Mouse (Mus musculus) gastrocnemius, postnatal 14 days (tissue): ENCODE measurements around the gene Fgfr2. TPM values are rescaled to one million over a fixed set of nuclear protein-coding genes. Genes with fewer than 3 reads are reported as not detected.
A peak's percentile ranks its signal among the peaks of the same experiment; 100 is the strongest.

Experiments used
- DNase-seq: peaks from one replicate; pipeline ENCODE4 v3.0.0; 2021; ENCODE audit warnings: mixed read lengths
- intact Hi-C: fragments of 180-260 bp; cut with DNase I; formaldehyde crosslinking; loops from one replicate; pipeline ENCODE4 v1.15.1; 2025; ENCODE audit warnings: low total_unique reads
- total RNA-seq, 2 experiments: library from RNA; stranded (reverse); gene quantifications; 2 replicates each; pipeline ENCODE4 v1.2.3; 2021

Fgfr2 gene
- total RNA-seq, 2 experiments from 2014 or later = 1.2 to 1.8 TPM

DNA sequence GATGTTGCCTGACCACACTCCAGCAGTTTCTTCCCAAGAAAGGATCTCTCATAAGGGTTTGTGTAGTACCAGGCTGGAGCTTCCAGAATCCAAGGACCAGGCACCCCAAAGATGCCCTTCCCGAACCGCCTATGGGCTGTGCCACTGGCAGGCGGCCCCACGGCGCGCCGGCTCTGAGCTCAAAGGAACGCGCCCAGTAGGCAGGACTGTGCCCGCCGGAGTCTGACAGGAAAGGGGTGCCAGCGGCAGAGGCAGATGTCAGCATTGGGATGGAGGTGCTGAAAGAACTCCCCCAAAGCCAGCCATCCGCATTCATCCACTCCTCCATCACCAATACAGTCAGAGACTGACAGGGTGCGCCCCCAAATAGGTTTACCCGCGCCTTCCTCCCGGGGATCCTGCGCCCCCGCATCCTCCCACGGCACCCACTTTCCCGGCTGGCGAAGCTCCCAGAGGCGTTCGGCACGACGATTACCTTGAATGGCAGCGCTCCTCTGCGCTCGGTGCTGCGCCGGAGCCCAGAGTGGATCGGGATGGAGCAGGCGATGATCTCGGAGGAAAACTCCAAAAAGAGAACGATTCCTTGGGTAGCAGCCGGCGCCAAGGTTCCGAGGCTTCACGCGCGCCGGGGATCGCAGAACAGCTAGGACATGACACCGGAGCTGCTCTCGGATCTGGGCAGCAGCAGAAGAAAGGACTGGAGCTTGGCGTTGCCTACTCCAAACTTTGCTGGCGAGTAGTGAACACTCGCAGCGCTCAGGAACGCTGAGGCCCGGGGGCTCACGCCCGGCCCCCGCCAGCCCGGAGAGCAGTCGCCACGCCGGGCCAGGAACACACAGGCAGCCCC, 2857.6 kb downstream of the Fgfr2 start:
- intact Hi-C loops = no loop called here
- peak; percentile 17 for DNase-seq

DNA sequence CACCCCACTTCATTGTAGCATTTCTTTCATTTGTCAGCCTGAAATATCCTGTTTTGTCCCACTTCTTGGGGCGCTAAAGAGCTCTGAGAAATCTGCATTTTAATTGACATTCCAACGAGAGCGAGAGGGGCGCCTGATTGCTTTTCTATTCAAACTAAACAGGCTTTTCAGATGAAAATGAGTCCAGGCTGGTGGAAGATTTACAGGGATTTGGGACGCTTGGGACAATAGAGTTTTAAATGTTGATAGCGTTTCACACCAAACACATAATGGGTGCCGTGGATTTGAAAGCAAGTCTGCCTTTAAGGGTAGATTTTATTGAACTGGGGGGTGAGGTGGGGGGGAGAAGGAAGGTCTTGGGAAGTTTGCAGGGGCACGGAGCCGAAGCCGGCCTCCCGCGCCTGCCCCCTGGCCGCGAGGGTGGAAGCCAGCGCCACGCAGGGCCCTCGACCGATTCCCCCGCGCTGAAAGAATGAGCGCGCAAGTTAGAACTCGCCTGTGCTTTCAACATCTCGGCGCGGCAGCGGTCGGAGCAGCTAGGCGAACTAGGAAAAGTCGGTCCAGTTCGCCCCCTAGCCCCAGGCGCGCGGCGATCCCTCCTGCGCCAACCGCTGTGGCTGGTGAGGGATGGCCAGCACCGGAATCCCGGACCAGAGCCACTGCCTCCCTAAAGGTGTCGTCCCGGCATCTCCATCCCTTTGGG, 2858.4 kb downstream of the Fgfr2 start:
- intact Hi-C loops = no loop called here
- peak; percentile 68 for DNase-seq

DNA sequence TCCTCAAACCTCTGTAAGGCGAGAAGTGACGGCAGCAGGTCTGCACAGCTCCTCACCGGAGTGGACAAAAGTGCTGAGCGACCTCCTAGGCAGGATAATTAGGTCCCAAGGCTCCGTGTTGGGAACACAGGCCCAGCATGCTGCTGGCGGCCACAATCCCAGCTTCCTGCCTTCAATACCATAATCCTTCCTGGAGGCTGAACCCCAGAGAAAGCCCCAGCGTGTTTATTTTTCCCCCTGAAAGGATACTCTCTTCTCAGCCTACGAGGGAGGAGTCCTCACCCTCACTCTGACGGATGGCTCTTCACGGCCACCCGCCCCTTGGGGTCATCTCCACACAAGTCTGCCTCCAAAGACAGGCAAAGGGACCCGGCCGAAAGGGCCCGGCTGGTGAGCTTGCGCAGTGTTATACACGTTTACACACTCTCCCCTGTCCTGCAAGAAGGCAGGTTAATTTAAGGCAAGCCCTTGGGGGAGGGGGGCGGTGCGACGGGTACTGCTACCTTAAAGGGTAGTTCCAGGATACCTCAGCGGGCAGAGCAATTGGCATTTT, 2859.3 kb downstream of the Fgfr2 start:
- DNase-seq = no peak
- intact Hi-C loops = no loop called here

GRCm38 (mm10) chr7:130263233-130263594, 2859.9 kb downstream of the Fgfr2 start:
- intact Hi-C loops = no loop called here
- DNase-seq = no peak

DNA sequence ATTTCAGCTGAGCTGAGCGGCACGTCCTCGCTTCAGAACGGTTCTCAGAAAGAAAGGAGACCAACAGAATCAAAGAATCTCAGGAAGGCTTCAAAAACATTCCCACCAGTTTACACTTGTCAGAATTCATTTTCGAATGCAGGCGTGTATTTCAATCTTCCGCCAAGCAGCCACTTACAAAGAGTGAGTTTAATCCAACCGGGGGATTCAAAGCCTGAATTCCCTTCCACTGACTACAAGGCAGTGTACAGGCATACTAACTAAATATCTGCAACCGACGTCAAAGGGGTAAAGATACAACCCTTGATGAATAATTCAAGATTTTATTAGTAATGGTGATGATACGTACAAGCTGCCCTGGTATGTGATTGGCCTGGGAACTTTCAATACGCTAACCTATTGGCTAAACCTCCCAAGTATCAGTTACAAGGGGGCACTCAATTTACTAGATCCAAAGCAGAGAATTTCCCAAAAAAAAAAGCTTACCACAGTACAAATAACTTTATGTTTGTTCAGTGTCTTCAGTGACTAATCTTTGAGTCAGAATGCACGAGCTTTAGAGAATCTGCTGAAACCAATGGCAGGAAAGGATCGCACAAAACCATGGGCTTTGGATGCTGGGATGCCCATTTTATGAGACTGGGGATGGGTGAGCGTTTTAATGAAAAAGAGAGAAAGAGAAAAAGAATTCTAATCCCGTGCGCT, 2860.5 kb downstream of the Fgfr2 start:
- intact Hi-C loops = no loop called here
- no peak for DNase-seq

DNA sequence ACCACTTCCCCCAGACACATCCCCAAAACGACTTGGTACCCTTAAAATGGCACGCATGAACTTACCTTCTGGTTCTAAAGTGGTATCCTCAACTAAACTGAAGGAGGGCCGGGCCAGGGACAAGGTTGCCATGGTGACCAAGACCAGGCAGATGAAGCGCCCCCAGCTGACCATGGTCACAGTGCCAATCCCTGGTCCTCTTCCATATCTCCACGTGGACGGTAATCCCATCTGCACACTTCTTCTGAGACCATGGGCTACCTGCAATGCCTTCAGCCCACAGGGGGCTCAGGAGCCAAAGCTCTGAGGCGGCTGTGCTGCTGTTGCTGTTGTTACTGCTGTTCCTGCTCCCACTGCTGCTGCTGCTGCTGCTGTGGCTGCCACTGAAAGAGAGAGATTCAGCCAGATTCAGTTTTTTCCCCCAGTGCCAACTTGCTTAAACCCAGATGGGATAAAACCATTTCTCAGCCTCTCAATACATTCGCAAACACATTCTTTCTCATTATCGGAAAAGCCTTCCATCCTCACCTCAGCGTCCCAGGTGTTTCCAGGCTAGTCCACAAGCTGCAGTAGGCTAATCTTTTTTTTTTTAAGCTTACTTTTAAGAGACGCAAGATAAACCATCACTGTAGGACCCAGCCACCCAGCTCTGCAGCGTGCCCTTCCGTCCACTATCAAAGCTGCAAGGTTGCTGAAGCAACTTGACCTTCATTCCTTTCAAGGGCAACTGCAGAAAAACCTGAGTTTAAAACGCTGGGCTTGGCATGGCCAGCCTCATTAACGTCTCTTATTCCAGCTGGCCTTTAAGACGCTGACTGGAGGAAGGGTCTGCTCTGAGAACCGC, 2861.2 kb downstream of the Fgfr2 start:
- DNase-seq = no peak
- intact Hi-C loops = no loop called here

- intact Hi-C loops = no loop called here
- no peak for DNase-seq
Measured at GRCm38 (mm10) chr7:130260905-130261683, 2862.1 kb downstream of the Fgfr2 start.

DNA sequence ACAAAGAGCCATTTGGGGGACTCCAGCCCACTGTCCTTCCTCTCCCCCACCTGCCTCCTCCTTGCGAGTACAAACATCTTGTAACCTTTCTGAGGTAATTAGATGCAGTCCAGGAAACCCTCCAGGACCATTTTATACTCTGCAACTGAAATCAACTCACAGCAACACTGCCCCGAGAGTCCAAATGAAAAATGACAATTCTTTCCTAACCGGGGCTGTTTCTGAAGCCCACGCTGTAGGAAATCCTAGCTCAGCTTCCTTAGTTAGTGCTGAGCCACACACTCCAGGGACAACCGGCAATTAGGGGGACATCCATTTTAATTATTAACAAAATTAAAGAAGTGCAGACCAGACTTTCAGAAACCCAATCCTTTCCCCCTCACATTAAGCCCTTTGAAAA, 2863.1 kb downstream of the Fgfr2 start:
- no peak for DNase-seq
- intact Hi-C loops = no loop called here

DNA sequence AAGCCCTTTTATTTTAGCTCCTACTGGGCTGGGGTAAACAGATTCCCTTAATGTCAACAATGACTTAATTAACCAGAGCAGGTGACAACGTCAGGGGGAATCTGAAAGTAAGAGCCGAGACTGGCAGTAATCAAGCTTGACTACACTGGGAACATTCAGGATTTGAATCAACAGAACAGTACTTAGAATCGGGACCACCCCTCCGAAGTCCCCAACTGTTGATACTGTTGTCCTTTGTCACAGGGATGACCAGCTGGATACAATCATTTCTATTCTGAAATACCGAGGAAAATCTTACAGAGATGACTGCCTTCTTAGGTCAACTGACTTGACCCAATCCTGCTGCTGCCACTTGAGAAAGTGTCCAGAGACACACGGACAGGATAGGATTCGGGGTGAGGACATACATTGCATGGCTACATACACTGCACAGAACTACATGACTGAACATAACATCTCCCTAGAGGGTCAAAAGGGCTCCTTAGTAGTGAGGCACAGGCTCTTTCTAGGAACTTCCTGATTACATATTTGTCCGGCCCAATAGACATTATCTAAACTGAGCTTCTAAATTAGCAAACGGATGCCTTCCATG, 2864.3 kb downstream of the Fgfr2 start:
- DNase-seq = no peak
- intact Hi-C loops = no loop called here

GRCm38 (mm10) chr7:130257991-130258703, 2865.0 kb downstream of the Fgfr2 start:
- intact Hi-C loops = no loop called here
- DNase-seq = no peak

DNA sequence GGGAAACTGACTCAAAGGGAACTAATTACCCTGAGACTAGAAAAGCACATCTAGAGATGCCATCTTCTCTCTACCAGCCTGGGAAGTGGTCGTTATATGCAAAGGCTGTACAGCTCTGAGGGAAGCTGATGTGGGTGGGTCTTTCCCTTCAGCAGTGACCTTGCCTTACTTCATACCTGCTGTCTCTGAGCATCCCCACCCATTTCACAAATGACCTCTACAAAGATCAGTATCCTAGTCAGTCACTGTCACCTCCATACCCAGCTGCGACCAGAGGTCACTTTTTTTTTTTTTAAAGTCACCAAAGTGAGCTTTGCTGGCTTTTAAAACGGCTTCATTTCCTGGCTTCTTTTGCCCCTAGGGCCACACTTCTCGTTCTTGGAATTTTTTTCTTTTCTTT, 2869.9 kb downstream of the Fgfr2 start:
- intact Hi-C loops = no loop called here

DNA sequence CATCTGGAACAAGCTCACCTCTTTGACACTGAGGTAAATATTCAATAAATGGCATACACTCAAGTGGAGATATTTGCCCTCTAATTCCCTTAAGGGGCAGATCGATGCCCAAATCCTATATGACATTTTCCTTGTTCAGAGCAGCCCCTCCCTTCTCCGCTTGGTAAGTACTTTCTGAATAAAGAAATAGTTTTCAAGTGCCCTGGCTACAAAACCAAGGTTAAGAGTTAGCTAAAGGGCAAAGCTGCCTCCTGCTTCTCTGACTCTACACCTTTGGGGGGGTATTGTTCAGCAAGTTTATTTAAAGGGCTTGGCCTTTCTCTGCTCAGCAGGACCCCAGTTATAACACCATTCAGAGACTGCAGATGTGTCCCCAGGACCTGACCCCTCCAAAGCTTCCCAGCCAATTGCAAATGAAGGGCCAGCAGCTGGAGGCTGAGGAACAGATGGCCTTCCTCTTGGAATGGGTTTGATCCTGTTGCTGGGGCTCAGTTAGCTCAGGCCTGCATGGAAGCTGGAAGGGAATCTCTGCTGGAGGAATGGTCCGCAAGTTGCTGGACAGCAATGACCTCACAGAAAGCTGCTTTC, 2871.1 kb downstream of the Fgfr2 start:
- no peak for DNase-seq
- intact Hi-C loops = no loop called here

More for the DNA sequence above, 2869.9 kb downstream of the Fgfr2 start:
- no peak for DNase-seq

DNA sequence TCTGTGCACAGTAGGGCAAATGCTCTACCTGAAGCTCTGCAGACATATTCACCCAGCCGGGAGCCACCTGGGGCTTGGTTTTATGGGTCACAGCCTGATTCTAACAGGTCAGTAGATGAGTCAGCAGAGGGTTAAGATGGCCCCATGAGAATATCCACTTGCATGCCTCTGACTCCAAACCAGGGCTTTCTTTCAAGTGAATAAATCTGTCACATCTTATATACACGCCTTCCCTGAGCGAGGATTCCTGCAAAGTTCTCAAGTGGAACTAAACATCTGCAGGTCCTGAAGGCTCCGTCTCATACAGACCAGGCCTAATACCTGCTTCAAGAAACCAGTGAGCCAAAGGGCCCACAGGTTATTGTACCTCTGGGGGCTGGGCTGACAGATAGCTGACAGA, 2872.2 kb downstream of the Fgfr2 start:
- DNase-seq = no peak

GRCm38 (mm10) chr7:130248403-130248802, 2874.7 kb downstream of the Fgfr2 start:
- DNase-seq = no peak
- intact Hi-C loops = no loop called here

More for the DNA sequence above, 2872.2 kb downstream of the Fgfr2 start:
- intact Hi-C loops = no loop called here

DNA sequence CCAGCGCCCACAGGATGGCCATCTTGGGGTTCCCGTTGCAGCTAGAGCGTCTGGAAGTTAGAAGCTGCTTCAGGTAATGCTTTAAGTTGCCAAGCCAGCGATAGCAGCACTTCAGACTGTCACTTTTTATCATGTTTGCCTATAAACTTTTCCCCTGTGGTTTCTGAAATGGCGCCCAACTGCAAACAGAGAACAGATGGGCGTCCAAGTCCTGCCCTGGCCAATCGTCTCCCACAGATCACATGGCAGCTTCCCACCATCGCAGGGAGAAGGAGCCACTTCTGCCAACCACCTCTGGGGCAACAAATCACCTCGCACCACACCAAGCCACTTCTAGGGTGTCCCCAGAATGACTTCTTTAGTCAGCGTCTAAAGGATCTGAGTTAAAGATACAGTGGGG, 2875.3 kb downstream of the Fgfr2 start:
- no peak for DNase-seq
- intact Hi-C loops = no loop called here

- DNase-seq = no peak
- intact Hi-C loops = no loop called here
Measured at GRCm38 (mm10) chr7:130246483-130246882, 2876.7 kb downstream of the Fgfr2 start.

DNA sequence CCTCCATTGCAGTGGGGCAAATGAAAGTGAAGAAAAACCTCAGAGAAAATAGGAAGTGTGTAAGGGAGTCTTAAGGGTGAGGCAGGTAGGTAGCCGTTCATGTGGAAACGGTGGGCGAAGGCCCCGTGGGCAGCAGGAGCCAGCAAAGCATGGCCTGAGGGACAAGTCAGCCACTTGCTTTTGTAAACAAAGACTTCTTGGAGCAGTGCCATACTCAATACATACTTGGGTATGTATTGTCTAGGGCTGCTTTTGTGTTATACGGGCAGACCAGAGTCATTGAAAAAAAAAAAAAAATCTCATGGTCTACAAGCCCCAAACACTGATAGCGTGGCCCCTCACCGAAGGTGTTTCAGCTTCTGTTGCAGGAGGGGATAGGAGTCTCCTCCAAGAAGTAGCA, 2878.6 kb downstream of the Fgfr2 start:
- no peak for DNase-seq
- intact Hi-C loops = no loop called here
